In the genomic region with DNA sequence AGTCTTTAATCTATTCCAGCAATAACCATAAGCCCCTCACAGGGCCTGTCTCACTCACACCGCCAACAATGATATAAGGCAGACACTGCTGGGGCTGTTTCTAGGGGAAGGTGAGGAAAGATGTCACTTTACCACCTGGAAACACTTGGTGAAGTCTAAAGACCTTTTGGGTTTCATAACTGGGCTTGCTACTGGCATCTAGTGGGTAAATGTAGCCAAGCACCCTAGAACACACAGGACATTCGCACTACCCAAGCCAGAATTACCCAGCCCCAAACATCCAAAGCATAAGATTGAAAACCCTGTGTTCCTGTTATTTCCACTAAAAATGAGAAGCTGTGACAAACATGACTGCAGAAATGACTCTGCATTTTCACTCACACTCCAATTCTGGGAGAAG, we compare ENCODE assay signal across 8 mouse cellular contexts. TPM values are rescaled to one million over a fixed set of nuclear protein-coding genes. Genes with fewer than 3 reads are reported as not detected.
DNase-seq lines count a peak whose midpoint lies in the region; ATAC-seq lines count a peak whose summit lies in the region.
"Had no signal": no experiment of that assay in that cellular context is flagged by ENCODE, and none has a peak within 500 bp of the region (broad histone marks: within the 10 kb centered on the region; RNA-seq: fewer than 3 reads in every experiment).

No protein-coding gene starts in this region.

- 52% methylated on average over 2 of the region's 2 CpGs for WGBS in hindbrain, embryonic 16.5 days
- 70% methylated on average over 2 of the region's 2 CpGs for WGBS in hindbrain, embryonic 12.5 days
- 48% methylated on average over 2 of the region's 2 CpGs for WGBS in midbrain, embryonic 14.5 days
- WGBS in midbrain, embryonic 10.5 days = 78% methylated on average over 2 of the region's 2 CpGs

- no peaks in the 10 kb centered on the region for H3K27me3 ChIP-seq in hindbrain, embryonic 16.5 days (replicated peaks; ENCODE audit: control insufficient read depth, insufficient read depth, low read length)
- H3K27me3 ChIP-seq in hindbrain, embryonic 12.5 days = no peaks in the 10 kb centered on the region
- no peaks in the 10 kb centered on the region for H3K27me3 ChIP-seq in midbrain, embryonic 14.5 days (ENCODE audit: control insufficient read depth, insufficient read depth, low read length)
- no peaks in the 10 kb centered on the region for H3K27me3 ChIP-seq in midbrain, embryonic 10.5 days (ENCODE audit: low read depth, poor library complexity, severe bottlenecking)

- H3K4me3 ChIP-seq in hindbrain, embryonic 16.5 days (ENCODE audit: low read length) = no peak overlapping the region
- H3K4me3 ChIP-seq in hindbrain, embryonic 12.5 days = no peak overlapping the region
- H3K4me3 ChIP-seq in midbrain, embryonic 14.5 days (replicated peaks; ENCODE audit: low read depth, low read length) = no peak overlapping the region
- H3K4me3 ChIP-seq in midbrain, embryonic 10.5 days = no peak overlapping the region

- no peak overlapping the region for H3K4me2 ChIP-seq in hindbrain, embryonic 16.5 days (ENCODE audit: low read length)
- H3K4me2 ChIP-seq in hindbrain, embryonic 12.5 days (replicated peaks) = no peak overlapping the region
- H3K4me2 ChIP-seq in midbrain, embryonic 14.5 days (ENCODE audit: low read length) = no peak overlapping the region

- H3K9ac ChIP-seq in hindbrain, embryonic 16.5 days (ENCODE audit: low read depth, low read length) = no peak overlapping the region
- H3K9ac ChIP-seq in hindbrain, embryonic 12.5 days = no peak overlapping the region
- no peak overlapping the region for H3K9ac ChIP-seq in midbrain, embryonic 14.5 days (replicated peaks; ENCODE audit: low read length)

- H3K36me3 ChIP-seq in hindbrain, embryonic 16.5 days (ENCODE audit: control insufficient read depth, insufficient read depth, low read length) = no peaks in the 10 kb centered on the region
- no peaks in the 10 kb centered on the region for H3K36me3 ChIP-seq in hindbrain, embryonic 12.5 days
- H3K36me3 ChIP-seq in midbrain, embryonic 14.5 days (ENCODE audit: control insufficient read depth, insufficient read depth, low read length) = no peaks in the 10 kb centered on the region
- no peaks in the 10 kb centered on the region for H3K36me3 ChIP-seq in midbrain, embryonic 10.5 days

- H3K27ac ChIP-seq in hindbrain, embryonic 16.5 days (ENCODE audit: low read depth, low read length) = no peak overlapping the region
- H3K27ac ChIP-seq in hindbrain, embryonic 12.5 days = no peak overlapping the region
- no peak overlapping the region for H3K27ac ChIP-seq in midbrain, embryonic 14.5 days (replicated peaks; ENCODE audit: low read depth, low read length)
- no peak overlapping the region for H3K27ac ChIP-seq in midbrain, embryonic 10.5 days (replicated peaks)
- H3K27ac ChIP-seq: macrophage had no signal

- intact Hi-C loops in left cerebral cortex, postnatal 36 days (cut with DNase I) = loop anchor here (5.0 to 10.0 kb wide), 3 partner anchors 100 to 1442 kb away; partner anchors contain the start of gene Ptprt

- H3K9me3 ChIP-seq in hindbrain, embryonic 16.5 days (ENCODE audit: control insufficient read depth, low read length) = peaks cover 2% of the 10 kb centered on the region; the same call in 1 of the 2 replicates
- H3K9me3 ChIP-seq in hindbrain, embryonic 12.5 days (replicated peaks) = no peaks in the 10 kb centered on the region
- no peaks in the 10 kb centered on the region; the same call in 1 of the 2 replicates for H3K9me3 ChIP-seq in midbrain, embryonic 14.5 days (ENCODE audit: control insufficient read depth, low read length)
- H3K9me3 ChIP-seq in midbrain, embryonic 10.5 days (replicated peaks) = no peaks in the 10 kb centered on the region

- DNase-seq in midbrain, embryonic 14.5 days = peak; percentile 78
- no peak for DNase-seq in midbrain, embryonic 10.5 days (ENCODE audit: low spot score)
- peak; percentile 71 for DNase-seq in brain, adult 2 months (ENCODE audit: low read depth, low spot score)
- DNase-seq in left cerebral cortex, postnatal 36 days (ENCODE audit: low spot score in 2 of 2) = peak; percentile 30 to 31
- DNase-seq in thymus, adult 18-20 months = no peak

- no peaks in the 10 kb centered on the region for H3K4me1 ChIP-seq in hindbrain, embryonic 16.5 days (ENCODE audit: control insufficient read depth, insufficient read depth, low read depth, low read length)
- no peaks in the 10 kb centered on the region for H3K4me1 ChIP-seq in hindbrain, embryonic 12.5 days
- H3K4me1 ChIP-seq in midbrain, embryonic 14.5 days (ENCODE audit: control insufficient read depth, insufficient read depth, low read length) = no peaks in the 10 kb centered on the region
- H3K4me1 ChIP-seq in midbrain, embryonic 10.5 days = no peaks in the 10 kb centered on the region

- ATAC-seq in hindbrain, embryonic 16.5 days = 0 out of 2 replicates have a peak, but pooled peaks have one; percentile 42
- no peak for ATAC-seq in hindbrain, embryonic 12.5 days (ENCODE audit: low FRiP score)
- no peak for ATAC-seq in midbrain, embryonic 14.5 days (ENCODE audit: low FRiP score, low TSS enrichment)

RNA-seq across cellular contexts. Expression of gene Srsf6, which starts 16.8 kb away (rescaled TPM):
- 112 and 121 TPM in 2 replicates for polyA plus RNA-seq in hindbrain, embryonic 16.5 days (2015; fragmentation: Nextera tagmentation; extraction: Ambion mirVana)
- 223 and 252 TPM in 2 replicates for polyA plus RNA-seq in hindbrain, embryonic 12.5 days (2016; fragmentation: Nextera tagmentation; extraction: Ambion mirVana)
- polyA plus RNA-seq in midbrain, embryonic 14.5 days (2014; fragmentation: Nextera tagmentation; extraction: Ambion mirVana) = 144 and 175 TPM in 2 replicates
- 267 and 269 TPM in 2 replicates for polyA plus RNA-seq in midbrain, embryonic 10.5 days (2016; fragmentation: Nextera tagmentation; extraction: Ambion mirVana)
- total RNA-seq in left cerebral cortex, postnatal 36 days (2021) = 100 to 1,000 TPM in 1 of 2 experiments, 10 to 100 TPM in 1; 69.7 to 123 TPM

RNA-seq across cellular contexts. Expression of gene L3mbtl1, which starts 28.8 kb away (rescaled TPM):
- 5.8 and 7.2 TPM in 2 replicates for polyA plus RNA-seq in hindbrain, embryonic 16.5 days (2015; fragmentation: Nextera tagmentation; extraction: Ambion mirVana)
- 0.20 and 0.41 TPM in 2 replicates for polyA plus RNA-seq in hindbrain, embryonic 12.5 days (2016; fragmentation: Nextera tagmentation; extraction: Ambion mirVana)
- polyA plus RNA-seq in midbrain, embryonic 14.5 days (2014; fragmentation: Nextera tagmentation; extraction: Ambion mirVana) = 1.6 and 3.0 TPM in 2 replicates
- polyA plus RNA-seq in midbrain, embryonic 10.5 days (2016; fragmentation: Nextera tagmentation; extraction: Ambion mirVana) = 0.15 and 0.23 TPM in 2 replicates
- total RNA-seq in left cerebral cortex, postnatal 36 days (2021) = 10 to 100 TPM; 11.4 to 21.7 TPM
- polyA plus RNA-seq: macrophage had no signal

Comparison
In these comparisons a context has a peak if more than half of its experiments do, and no peak if none do; other contexts are left out.
1. DNase-seq: peak in midbrain, embryonic 14.5 days (single experiment), brain, adult 2 months (single experiment) and left cerebral cortex, postnatal 36 days (2 of 2); none in midbrain, embryonic 10.5 days (single experiment) and thymus, adult 18-20 months (0 of 2).